Mouse (Mus musculus): ENCODE measurements at regions not wholly inside any gene's neighbourhood (a gene's known extent, or its start where the extent isn't known, plus 50 kb on each side); places are given as distances from the start of the nearest gene placed in this dataset.
"Not testable (repeated sequence)": the region's sequence is repeated elsewhere in the genome, so short reads cannot be mapped to it uniquely, and the experiment has no call there.

DNA sequence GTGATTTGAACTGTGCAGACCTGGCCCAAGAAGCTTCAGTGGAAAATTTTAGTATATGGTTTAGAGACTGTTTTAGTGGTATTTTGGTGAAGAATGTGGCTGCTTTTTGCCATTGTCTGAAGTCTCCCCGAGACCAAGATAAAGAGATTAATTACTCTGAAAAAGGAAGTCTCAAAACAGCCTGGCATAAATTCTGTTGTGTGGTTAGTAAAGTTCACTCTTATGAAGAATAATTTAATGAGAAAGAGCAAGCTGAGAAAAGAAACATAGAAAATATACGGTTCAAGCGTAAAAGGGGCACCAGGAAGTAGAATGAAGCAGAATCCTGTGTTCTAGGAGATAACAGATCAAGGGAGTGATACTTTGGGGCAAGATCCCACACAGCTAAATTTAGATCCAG, 144.0 kb upstream of the Palmd start:
- DNase-seq: no peak

DNA sequence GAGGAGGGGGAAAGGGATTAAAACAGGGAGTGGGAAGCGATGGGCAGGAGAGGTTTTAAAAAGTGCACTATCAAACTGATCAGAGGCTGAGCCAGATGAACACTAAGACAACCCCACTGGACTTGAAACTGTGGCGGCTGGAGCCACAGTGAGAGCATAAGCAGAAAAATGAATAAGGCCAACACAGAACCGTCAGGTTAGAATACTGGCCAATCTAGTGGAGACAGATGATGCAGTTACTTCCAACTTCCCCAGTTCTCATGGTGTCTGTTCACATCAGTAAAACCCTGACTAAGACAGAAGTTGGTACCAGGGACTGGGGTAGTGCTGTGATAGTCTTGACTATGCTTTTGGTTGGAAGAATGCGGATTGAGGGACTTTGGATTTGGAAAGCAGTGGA, 143.5 kb upstream of the Palmd start:
- DNase-seq: no peak

DNA sequence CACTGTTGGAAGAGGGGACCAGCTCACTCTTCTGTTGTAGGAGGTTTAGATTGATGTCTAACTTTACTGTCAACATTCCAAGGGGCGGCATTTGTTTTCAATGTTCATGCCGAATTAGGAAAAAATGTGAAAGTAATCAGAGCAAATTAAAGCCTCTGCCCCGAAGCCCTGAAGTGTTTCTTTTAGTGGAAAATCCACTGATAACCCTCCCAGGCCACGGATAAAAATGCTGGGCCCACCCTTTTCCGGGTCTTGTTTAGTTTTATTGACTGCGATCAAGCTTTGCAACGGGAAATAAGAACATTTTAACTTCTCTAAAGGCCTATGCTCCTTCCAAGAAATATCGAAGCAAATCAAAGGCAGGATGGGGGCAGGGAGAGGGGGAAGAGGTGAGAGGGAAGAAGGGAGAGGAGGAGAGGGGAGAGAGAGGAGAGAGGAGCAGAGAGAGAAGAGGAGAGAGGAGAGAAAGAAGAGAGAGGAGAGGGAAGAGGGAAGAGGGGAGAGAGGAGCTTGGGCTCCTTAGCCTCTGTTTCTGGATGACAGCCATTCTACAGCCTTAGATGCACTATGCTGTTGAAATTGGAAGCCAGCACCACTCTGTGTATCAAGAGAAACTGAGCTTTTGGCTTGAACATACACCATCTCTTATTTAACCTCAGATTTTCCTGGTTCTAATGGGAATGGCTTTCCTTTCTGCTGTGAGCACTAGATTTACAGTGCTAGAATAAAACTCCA, 140.3 kb upstream of the Palmd start:
- DNase-seq: no peak

- no peak for DNase-seq
Measured at GRCm38 (mm10) chr3:117107986-117108385, 139.2 kb upstream of the Palmd start.

- no peak for DNase-seq
Measured at GRCm38 (mm10) chr3:117107378-117107777, 138.6 kb upstream of the Palmd start.

GRCm38 (mm10) chr3:117087646-117088045, 118.9 kb upstream of the Palmd start:
- no peak for DNase-seq

DNA sequence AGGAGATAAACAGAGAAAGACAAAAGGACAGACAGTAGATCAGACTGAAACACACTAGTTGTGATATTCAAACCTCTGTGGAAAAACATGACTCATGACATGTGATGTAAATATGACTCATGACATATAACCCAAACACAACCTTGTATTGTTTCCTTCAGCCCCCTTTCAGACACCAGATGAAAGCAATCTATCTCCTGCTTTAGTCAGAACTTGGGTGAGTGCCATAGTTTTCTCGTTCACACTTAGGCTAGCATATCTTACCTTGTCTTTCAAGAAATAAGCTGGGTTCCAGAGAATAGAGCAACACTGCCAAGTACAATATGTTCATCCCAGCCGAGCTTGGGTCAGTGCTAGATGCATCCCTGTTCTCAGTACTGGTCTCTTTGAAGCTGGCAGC, 107.9 kb upstream of the Palmd start:
- no peak for DNase-seq

DNA sequence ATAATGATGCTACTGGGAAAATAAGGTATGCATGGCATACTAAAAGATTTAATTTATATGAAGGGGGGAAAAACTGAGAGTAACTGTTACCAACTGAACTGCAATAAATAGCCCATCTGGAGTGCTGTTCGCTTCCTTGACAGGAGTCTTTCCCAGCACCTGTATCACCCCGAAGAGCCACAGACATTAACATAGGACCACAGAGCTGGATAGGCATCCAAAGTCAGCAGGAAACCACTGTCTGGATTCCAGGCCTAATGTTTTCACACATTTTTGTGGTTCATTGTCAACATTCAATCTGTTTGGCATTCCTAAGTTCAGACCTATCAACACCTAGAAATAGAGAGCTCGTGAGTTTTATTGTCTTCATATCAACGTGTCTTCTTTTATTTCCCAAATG, 104.6 kb upstream of the Palmd start:
- DNase-seq: no peak

DNA sequence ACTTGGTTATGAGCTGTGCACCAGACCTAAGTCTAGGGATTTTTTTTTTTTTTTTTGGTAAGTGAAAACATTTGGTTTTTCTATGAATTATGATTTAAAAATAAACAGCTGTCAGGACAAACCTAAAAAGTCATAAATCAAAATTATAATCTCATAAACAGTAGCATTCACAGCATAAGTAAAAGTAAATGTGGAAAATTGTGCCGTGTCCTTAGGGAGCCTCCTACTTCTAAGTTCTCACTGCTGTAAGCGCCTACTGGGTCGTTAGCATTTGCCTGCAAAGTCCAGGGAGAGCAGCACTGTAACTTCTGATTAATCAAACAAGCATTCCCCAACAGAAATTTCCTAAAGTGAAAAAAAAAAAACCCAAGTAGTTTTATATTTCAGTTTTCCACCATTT, 104.2 kb upstream of the Palmd start:
- no peak for DNase-seq

GRCm38 (mm10) chr3:117071851-117072250, 103.1 kb upstream of the Palmd start:
- DNase-seq: no peak

DNA sequence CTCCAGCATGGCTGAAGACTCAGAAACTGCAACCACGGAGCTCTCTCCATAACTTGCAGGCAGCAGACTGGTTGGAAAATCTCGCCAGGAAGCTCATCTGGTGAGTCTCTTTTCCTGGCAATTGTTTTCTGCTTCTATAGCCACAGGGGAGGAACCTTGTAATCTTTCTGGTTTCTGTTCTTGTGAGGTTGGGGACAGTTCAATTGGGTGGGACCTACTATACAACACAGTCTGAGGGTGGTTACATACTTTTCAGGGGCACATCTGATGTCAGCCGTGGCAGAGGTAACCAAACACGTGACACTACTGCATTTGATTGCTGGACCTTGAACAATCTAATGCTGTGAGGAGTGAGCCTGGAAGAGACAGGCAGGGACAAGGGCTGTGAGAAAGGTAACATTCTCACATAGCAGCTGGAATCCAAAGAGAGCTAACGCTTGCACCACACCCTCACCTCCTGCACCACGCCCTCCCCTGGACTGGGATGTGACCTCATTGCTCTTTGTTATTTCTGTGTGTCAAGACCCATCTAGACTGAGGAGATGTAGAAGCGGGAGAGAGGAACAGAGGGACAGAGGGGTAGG, 98.8 kb upstream of the Palmd start:
- DNase-seq: no peak

DNA sequence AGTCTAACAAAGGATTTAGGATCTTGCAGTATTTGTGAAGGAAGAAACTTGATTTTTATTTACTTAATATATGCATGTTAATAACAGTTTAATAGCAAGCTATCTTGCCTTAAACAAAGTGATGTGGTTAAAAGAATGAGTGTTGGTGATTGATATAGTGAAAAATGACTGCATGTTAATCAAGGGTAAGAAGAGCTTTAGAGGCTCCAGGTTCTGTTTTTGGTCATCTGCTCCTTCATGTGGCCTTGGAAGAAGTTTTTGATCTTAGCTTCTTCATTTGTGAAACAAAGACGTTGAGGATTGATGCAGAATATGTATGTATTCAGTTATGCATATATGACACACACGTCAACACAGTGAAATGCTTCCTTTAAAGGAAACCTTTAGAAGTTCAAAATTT, 97.1 kb upstream of the Palmd start:
- DNase-seq: no peak

DNA sequence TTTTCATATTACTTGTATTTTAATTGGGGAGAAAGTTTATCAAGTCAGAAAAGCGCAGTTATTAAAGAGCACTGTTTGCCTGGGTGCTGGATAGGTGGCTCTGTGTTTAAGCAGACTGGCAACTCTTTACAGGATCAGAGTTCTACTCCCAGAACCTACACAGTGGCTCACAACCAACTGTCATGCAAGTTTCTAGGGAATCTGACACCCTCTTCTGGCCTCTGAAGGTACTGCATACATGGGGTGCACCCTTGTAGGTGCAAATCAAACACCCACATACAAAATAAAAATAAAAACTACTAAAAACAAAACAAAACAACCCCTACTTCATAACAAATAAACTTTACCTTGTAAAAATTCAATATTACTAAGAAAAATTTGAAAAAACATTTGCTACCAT, 93.0 kb upstream of the Palmd start:
- peak in 1 of 2 experiments; percentile 26 for DNase-seq

GRCm38 (mm10) chr3:117061182-117061581, 92.4 kb upstream of the Palmd start:
- no peak for DNase-seq

- DNase-seq: not testable (repeated sequence)
Measured at GRCm38 (mm10) chr3:117054711-117055110, 85.9 kb upstream of the Palmd start.

DNA sequence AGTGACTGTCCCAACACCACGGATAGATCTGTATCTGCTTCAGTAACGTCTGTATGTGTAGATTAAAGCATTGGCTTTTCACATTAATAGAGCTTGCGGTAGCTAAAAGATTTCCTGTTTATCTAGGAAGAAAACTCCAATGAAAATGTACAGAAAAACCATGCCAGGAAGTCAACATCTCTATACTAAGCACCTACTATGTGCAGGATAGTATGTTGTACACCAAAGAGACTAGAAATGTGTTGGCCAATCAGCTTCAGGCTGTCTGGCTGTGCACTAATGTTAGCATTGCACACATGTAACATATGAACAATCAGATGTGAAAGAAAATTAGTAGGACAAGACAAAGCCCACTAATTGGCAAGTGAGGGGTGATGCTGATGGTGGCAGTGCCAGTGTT, 82.6 kb upstream of the Palmd start:
- DNase-seq: no peak

DNA sequence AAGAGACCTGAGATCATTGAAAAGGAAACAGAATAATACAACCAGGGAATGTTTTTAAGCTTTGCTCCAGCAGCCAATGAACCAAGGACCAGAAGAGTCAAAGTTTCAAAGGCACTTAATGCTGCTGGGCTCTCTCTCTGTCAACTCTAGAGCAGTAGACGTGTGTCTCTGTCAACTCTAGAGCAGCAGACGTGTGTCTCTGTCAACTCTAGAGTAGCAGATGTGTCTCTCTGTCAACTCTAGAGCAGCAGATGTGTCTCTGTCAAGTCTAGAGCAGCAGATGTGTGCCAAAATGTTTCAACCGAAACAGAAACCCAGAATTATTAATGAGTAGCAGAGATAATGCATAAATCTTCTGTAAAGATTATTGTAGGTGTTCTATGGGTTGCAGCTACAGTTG, 82.1 kb upstream of the Palmd start:
- DNase-seq: no peak

GRCm38 (mm10) chr3:117049410-117049809, 80.6 kb upstream of the Palmd start:
- no peak for DNase-seq

DNA sequence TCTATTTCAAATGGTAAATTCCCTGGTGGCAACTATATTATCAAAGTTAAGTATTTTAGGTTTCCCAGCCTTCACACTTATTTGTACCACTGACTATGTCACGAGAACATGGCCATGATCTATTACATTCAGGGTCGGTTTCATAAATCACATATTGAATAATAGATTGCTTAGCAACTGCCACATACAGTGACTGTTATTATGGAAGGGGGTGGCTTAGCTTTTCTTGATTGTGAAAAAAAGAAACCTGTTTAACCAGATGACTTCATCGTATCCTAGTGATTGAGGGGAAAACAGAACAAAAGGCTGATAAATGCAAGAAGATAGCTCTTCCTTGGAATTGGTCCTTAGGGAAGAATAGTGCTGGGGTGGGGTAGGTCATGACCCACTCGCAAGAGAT, 76.0 kb upstream of the Palmd start:
- DNase-seq: no peak

GRCm38 (mm10) chr3:117044304-117044703, 75.5 kb upstream of the Palmd start:
- no peak for DNase-seq

DNA sequence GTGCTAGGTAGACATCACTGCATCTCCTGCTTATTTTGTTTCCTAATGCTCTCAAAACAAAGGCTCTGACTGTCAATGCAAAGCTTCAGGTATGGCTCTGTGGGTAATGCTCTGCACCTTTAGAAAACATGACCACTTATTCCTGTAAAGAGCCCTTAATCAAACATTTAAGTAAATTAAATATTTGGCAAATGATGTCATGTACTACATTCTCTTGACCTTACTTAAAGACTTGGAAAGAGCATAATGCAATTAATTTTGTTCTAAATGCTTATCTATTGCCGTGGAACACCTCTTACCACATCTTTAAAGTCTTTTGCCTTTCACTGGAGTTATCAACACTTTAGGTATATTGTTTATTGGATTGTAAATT, 70.1 kb upstream of the Palmd start:
- no peak for DNase-seq

- no peak for DNase-seq
Measured at GRCm38 (mm10) chr3:117038280-117038927, 69.6 kb upstream of the Palmd start.
